Mouse (Mus musculus) embryo, embryonic 11.5 days (tissue): ENCODE measurements around the gene Henmt1.

ENCODE experiments used
- DNase-seq: peaks from one replicate; pipeline ENCODE4 v3.0.0-alpha.2; 2012; ENCODE audit warnings: low read depth, low spot score

Henmt1 gene

GRCm38 (mm10) chr3:108939573-108939972 lies at the start of gene Henmt1:
Henmt1 (plus strand) TSS chr3:108939873.
- DNase-seq = no peak

GRCm38 (mm10) chr3:108889908-108890307 lies 49.8 kb upstream of the Henmt1 start, which contains the start of gene Fndc7:
Fndc7 (minus strand) TSS chr3:108890008.
- no peak for DNase-seq

- no peak for DNase-seq
These were observed 47.6 kb upstream of the Henmt1 start for GRCm38 (mm10) chr3:108892080-108892479.

- DNase-seq = no peak
These were observed 46.8 kb upstream of the Henmt1 start for GRCm38 (mm10) chr3:108892914-108893313.

- no peak for DNase-seq
These were observed 41.0 kb upstream of the Henmt1 start for GRCm38 (mm10) chr3:108898640-108899039.

- DNase-seq = no peak
These were observed 39.5 kb upstream of the Henmt1 start for GRCm38 (mm10) chr3:108900147-108900546.

- no peak for DNase-seq
These were observed 39.0 kb upstream of the Henmt1 start for GRCm38 (mm10) chr3:108900681-108901080.

GRCm38 (mm10) chr3:108902038-108902437 lies 37.6 kb upstream of the Henmt1 start:
- DNase-seq = no peak

- no peak for DNase-seq
These were observed 36.7 kb upstream of the Henmt1 start for GRCm38 (mm10) chr3:108902934-108903333.

GRCm38 (mm10) chr3:108910303-108911080 lies 29.2 kb upstream of the Henmt1 start:
- DNase-seq = no peak

- DNase-seq = peak; percentile 24
These were observed 28.6 kb upstream of the Henmt1 start for GRCm38 (mm10) chr3:108911081-108911547.

GRCm38 (mm10) chr3:108911548-108912413 lies 27.9 kb upstream of the Henmt1 start, which contains the start of gene Prpf38b:
Prpf38b (minus strand) TSS chr3:108911727.
- peak; percentile 91 for DNase-seq

GRCm38 (mm10) chr3:108915999-108916398 lies 23.7 kb upstream of the Henmt1 start:
- no peak for DNase-seq

- DNase-seq = no peak
These were observed 22.8 kb upstream of the Henmt1 start for GRCm38 (mm10) chr3:108916857-108917256.

GRCm38 (mm10) chr3:108917986-108918385 lies 21.7 kb upstream of the Henmt1 start:
- no peak for DNase-seq

GRCm38 (mm10) chr3:108918852-108919251 lies 20.8 kb upstream of the Henmt1 start:
- no peak for DNase-seq

GRCm38 (mm10) chr3:108920442-108921070 lies 19.1 kb upstream of the Henmt1 start:
- DNase-seq = no peak

- no peak for DNase-seq
These were observed 17.9 kb upstream of the Henmt1 start for GRCm38 (mm10) chr3:108921822-108922221.

- DNase-seq = no peak
These were observed 14.0 kb upstream of the Henmt1 start for GRCm38 (mm10) chr3:108925677-108926076.

GRCm38 (mm10) chr3:108926308-108926707 lies 13.4 kb upstream of the Henmt1 start:
- no peak for DNase-seq

GRCm38 (mm10) chr3:108933557-108933956 lies 6.1 kb upstream of the Henmt1 start:
- no peak for DNase-seq

- DNase-seq = no peak
These were observed 982 bp upstream of the Henmt1 start for GRCm38 (mm10) chr3:108938691-108939090.
